Mouse (Mus musculus) stomach, postnatal 0 days (tissue): ENCODE results near the gene Wfdc8.

Source experiments
- CTCF ChIP-seq: IDR thresholded peaks from 2 replicates; pipeline ENCODE4 v1.5.1; 2016; ENCODE audit warnings: antibody characterized with exemption, low read depth, mild to moderate bottlenecking, moderate library complexity
- EP300 ChIP-seq: optimal IDR thresholded peaks from 2 replicates; pipeline ENCODE3; 2016; ENCODE audit warnings: antibody characterized with exemption

DNA sequence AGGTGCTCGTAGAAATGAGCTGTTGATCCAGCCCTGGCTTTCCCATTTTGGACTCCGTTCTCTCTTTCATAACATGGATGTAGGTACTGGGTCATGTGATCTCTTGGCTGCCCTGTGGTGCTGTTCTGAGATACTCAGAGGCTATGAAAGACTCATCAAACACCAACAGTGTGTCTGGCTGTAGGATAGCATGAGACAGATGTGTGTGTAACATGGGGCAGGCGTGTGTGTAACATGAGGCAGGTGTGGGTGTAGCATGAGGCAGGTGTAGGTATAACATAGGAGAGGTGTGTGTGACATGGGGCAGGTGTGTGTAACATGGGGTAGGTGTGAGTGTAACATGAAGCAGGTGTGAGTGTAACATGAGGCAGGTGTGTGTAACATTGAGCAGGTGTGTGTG, 2.0 kb upstream of the Wfdc8 start:
- no peak for TF ChIP-seq CTCF
- TF ChIP-seq EP300 = no peak
